Mouse (Mus musculus) limb, embryonic 14.5 days (tissue): Measurements from ENCODE around the gene Olfr866. TPM values are rescaled to one million over a fixed set of nuclear protein-coding genes. Genes with fewer than 3 reads are reported as not detected.

Experiments used
- ATAC-seq: fragments of 200-750 bp; cut with Nextera tagmentation; 2 replicates; pipeline ENCODE4 v1.8.0; 2017; ENCODE audit warnings: low read depth, moderate number of reproducible peaks, moderate TSS enrichment; ENCODE audit not compliant: low FRiP score
- DNase-seq: peaks from one replicate; pipeline ENCODE4 v3.0.0-alpha.2; 2015; ENCODE audit warnings: low spot score
- H3K27ac ChIP-seq: fragments of 300-500 bp; sonication (generic); replicated peaks from 2 replicates; pipeline ENCODE4 v1.5.1; 2014; ENCODE audit warnings: low read depth, mild to moderate bottlenecking, low read length, moderate library complexity, mixed read lengths
- H3K27me3 ChIP-seq: fragments of 300-500 bp; sonication (generic); 2 replicates; pipeline ENCODE4 v1.6.1; 2014; ENCODE audit warnings: low read length, mixed read lengths; ENCODE audit not compliant: control insufficient read depth, insufficient read depth
- H3K36me3 ChIP-seq: fragments of 300-500 bp; sonication (generic); 2 replicates; pipeline ENCODE4 v1.6.1; 2014; ENCODE audit warnings: mild to moderate bottlenecking, low read length, moderate library complexity, mixed read lengths; ENCODE audit not compliant: control insufficient read depth, insufficient read depth
- H3K4me1 ChIP-seq: fragments of 300-500 bp; sonication (generic); 2 replicates; pipeline ENCODE4 v1.6.1; 2014; ENCODE audit warnings: antibody characterized with exemption, low read length, mixed read lengths; ENCODE audit not compliant: control insufficient read depth, insufficient read depth
- H3K4me2 ChIP-seq: fragments of 300-500 bp; sonication (generic); replicated peaks from 2 replicates; pipeline ENCODE4 v1.6.1; 2014; ENCODE audit warnings: low read depth, mild to moderate bottlenecking, low read length, moderate library complexity; ENCODE audit not compliant: severe bottlenecking
- H3K4me3 ChIP-seq: fragments of 300-500 bp; sonication (generic); replicated peaks from 2 replicates; pipeline ENCODE4 v1.5.1; 2014; ENCODE audit warnings: low read length
- H3K9ac ChIP-seq: fragments of 300-500 bp; sonication (generic); 2 replicates; pipeline ENCODE4 v1.6.1; 2014; ENCODE audit warnings: mild to moderate bottlenecking, low read depth, low read length, moderate library complexity; ENCODE audit not compliant: severe bottlenecking
- H3K9me3 ChIP-seq: fragments of 300-500 bp; sonication (generic); 2 replicates; pipeline ENCODE4 v1.6.1; 2016; ENCODE audit warnings: low read length; ENCODE audit not compliant: control insufficient read depth
- POLR2A ChIP-seq: fragments of 200-500 bp; IDR thresholded peaks from 2 replicates; pipeline ENCODE4 v1.8.0; 2012; ENCODE audit warnings: inconsistent platforms, mild to moderate bottlenecking, moderate library complexity, borderline replicate concordance; ENCODE audit not compliant: insufficient read depth, insufficient read length; ENCODE audit errors: extremely low read depth
- WGBS: fragments of 180-500 bp; shearing (Covaris S2); extraction: QIAGEN DNeasy Blood & Tissue Kit; methylation state at CpG from one replicate; pipeline ENCODE4 v1.1.7; 2014; 5-methylcytosine and 5-hydroxymethylcytosine counted together
- microRNA-seq: library from miRNA; unstranded; fragments of <30 nt; microRNA quantifications from one replicate; pipeline ENCODE4, GENCODE M21; 2016
- polyA plus RNA-seq, 2 experiments: library from polyadenylated mRNA; depleted of rRNA in 1 of 2; stranded (reverse) in 1 of 2; unstranded in 1 of 2; fragments of >200 nt; fragmentation: Nextera tagmentation in 1 of 2; extraction: Ambion mirVana in 1 of 2; gene quantifications; 2 replicates each; pipeline versions ENCODE4 v1.2.1 to v1.2.3; 2012 to 2014

Gene Olfr866
- polyA plus RNA-seq, 2 experiments, result not detected

- Histone ChIP-seq H3K9me3 (0 out of 2 replicates have a peak, but pooled peaks cover 5% of the 10 kb centered on the region), H3K4me3 (no peak overlapping the region), H3K27ac (no peak overlapping the region), H3K27me3 (no peaks in the 10 kb centered on the region), H3K36me3 (no peaks in the 10 kb centered on the region), H3K4me1 (no peaks in the 10 kb centered on the region), H3K9ac (no peak overlapping the region), H3K4me2 (no peak overlapping the region)
- no peak for DNase-seq
- no peak for TF ChIP-seq POLR2A
- WGBS, result 73% methylated on average over 3 of the region's 3 CpGs
- ATAC-seq, result no peak
Observed at GRCm38 (mm10) chr9:20047964-20048363, 20.1 kb upstream of the Olfr866 start.

Small RNA genes within 50 kb of the gene (microRNA-seq; reads per million reads assigned to microRNA genes)
- gene Gm26231 (not detected), gene Gm44395 (not detected)

Other genes starting within 250 kb of the Olfr866 start
- 0.03 TPM in 1 of 2 replicates, not detected in the other for gene Olfr58, start 247.8 kb downstream of the Olfr866 start, polyA plus RNA-seq (2012; rRNA removed)
- gene Olfr58, start 247.8 kb downstream of the Olfr866 start, polyA plus RNA-seq (2014; fragmentation: Nextera tagmentation; extraction: Ambion mirVana), result not detected in 2 replicates
- not detected in 2 replicates for gene Olfr859, start 223.1 kb downstream of the Olfr866 start, polyA plus RNA-seq (2012; rRNA removed)
- gene Olfr859, start 223.1 kb downstream of the Olfr866 start, polyA plus RNA-seq (2014; fragmentation: Nextera tagmentation; extraction: Ambion mirVana), result not detected in 2 replicates
- not detected in 2 replicates for gene Olfr860, start 178.3 kb downstream of the Olfr866 start, polyA plus RNA-seq (2012; rRNA removed)
- gene Olfr860, start 178.3 kb downstream of the Olfr866 start, polyA plus RNA-seq (2014; fragmentation: Nextera tagmentation; extraction: Ambion mirVana), result not detected in 2 replicates
- not detected in 2 replicates for gene Olfr862, start 140.0 kb downstream of the Olfr866 start, polyA plus RNA-seq (2012; rRNA removed)
- gene Olfr862, start 140.0 kb downstream of the Olfr866 start, polyA plus RNA-seq (2014; fragmentation: Nextera tagmentation; extraction: Ambion mirVana), result not detected in 2 replicates
- gene Olfr77, start 111.2 kb downstream of the Olfr866 start, polyA plus RNA-seq (2012; rRNA removed), result not detected in 2 replicates
- gene Olfr77, start 111.2 kb downstream of the Olfr866 start, polyA plus RNA-seq (2014; fragmentation: Nextera tagmentation; extraction: Ambion mirVana), result 0.26 and 0.32 TPM in 2 replicates
- gene Olfr867, start 29.5 kb upstream of the Olfr866 start, polyA plus RNA-seq (2012; rRNA removed), result not detected in 2 replicates
- gene Olfr867, start 29.5 kb upstream of the Olfr866 start, polyA plus RNA-seq (2014; fragmentation: Nextera tagmentation; extraction: Ambion mirVana), result not detected in 2 replicates
- not detected in 2 replicates for gene Olfr868, start 70.6 kb upstream of the Olfr866 start, polyA plus RNA-seq (2012; rRNA removed)
- not detected in 2 replicates for gene Olfr868, start 70.6 kb upstream of the Olfr866 start, polyA plus RNA-seq (2014; fragmentation: Nextera tagmentation; extraction: Ambion mirVana)
- not detected in 2 replicates for gene Olfr869, start 101.0 kb upstream of the Olfr866 start, polyA plus RNA-seq (2012; rRNA removed)
- gene Olfr869, start 101.0 kb upstream of the Olfr866 start, polyA plus RNA-seq (2014; fragmentation: Nextera tagmentation; extraction: Ambion mirVana), result not detected in 2 replicates
- gene Olfr870, start 146.0 kb upstream of the Olfr866 start, polyA plus RNA-seq (2012; rRNA removed), result not detected in 2 replicates
- gene Olfr870, start 146.0 kb upstream of the Olfr866 start, polyA plus RNA-seq (2014; fragmentation: Nextera tagmentation; extraction: Ambion mirVana), result not detected in 2 replicates
- not detected in 2 replicates for gene Olfr871, start 184.2 kb upstream of the Olfr866 start, polyA plus RNA-seq (2012; rRNA removed)
- not detected in 2 replicates for gene Olfr871, start 184.2 kb upstream of the Olfr866 start, polyA plus RNA-seq (2014; fragmentation: Nextera tagmentation; extraction: Ambion mirVana)
- not detected in 2 replicates for gene Olfr872, start 209.1 kb upstream of the Olfr866 start, polyA plus RNA-seq (2012; rRNA removed)
- not detected in 2 replicates for gene Olfr872, start 209.1 kb upstream of the Olfr866 start, polyA plus RNA-seq (2014; fragmentation: Nextera tagmentation; extraction: Ambion mirVana)